Mouse (Mus musculus): ENCODE data around the gene Abr. TPM values are rescaled to one million over a fixed set of nuclear protein-coding genes. Genes with fewer than 3 reads are reported as not detected.

The Abr gene
- total RNA-seq, 2 experiments from 2014 or later, result 7.5 to 15.8 TPM

DNA sequence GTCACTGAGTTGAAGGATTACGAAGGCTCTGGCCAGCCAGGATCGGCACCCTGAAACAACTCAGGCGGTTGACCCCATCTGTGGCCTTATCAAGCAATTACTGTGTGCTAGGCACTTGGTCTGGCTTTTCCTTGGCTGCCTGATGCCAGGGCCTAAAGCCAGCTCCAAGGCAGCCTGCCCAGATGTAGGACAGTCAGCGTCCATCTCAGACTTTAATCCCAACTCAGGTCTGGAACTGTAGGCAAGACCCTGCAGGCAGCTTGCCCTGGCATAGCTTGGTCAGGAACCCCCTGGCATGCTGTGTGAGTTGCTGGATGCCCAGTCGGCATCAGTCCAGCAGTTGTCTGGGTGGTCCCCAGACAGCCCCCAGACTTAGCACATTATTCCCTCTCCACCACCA is 186.1 kb downstream of the Abr start:
- no peak for ATAC-seq (replicated peaks; ENCODE audit: low FRiP score, poor library complexity, severe bottlenecking)

DNA sequence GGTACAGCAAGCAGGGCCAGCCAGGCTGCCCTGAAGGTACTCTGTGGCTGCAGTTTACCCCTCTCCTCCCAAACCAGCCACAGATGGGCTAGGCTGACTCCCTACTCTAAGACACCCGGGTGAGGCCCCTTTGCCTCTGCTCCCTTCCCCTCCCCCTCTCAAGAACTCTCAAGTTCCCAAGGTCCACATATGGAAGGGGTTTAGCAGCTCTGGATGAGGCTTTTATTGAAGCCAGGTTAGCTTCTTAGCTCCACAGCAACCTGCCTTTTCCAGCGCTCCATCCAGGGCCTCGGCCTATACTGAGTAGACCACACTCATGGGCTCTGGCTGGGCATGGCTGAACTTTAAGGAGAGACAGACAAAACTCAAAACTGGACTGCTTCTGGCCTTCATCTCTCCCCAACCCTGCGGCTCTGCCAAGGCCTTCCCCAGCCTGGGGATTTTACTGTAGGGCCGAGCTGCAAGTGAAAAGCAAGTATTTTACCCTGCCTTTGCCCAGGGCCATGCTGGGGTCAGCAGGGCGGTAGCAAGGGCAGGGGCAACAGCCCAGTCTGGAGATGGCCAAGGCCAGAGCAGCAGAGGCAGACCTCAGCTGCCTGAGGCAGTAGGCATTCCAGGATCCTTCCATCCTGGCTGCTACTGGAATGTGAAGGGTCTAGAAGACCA is 192.0 kb downstream of the Abr start:
- no peak for ATAC-seq (replicated peaks; ENCODE audit: low FRiP score, poor library complexity, severe bottlenecking)

DNA sequence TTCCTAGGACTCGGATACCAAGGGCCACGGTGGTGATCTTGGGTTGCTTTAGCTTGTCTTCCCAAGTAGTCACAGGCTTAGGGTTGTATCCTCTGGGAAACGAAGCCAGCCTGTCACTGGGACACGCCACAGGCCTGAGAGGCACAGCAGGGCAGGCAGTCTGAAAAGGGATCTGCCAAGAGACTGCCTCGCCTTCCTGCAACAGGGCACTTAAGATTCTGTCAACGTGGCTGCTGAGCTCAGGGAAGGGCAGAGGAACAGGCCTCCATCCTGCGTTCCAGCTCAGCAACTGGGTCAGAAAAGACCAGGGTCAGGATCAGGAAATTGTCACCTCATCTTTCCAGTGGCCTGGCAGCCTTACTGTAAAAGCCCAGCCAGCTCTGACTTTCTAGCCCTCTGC is 192.6 kb downstream of the Abr start:
- no peak for ATAC-seq (replicated peaks; ENCODE audit: low FRiP score, poor library complexity, severe bottlenecking)

DNA sequence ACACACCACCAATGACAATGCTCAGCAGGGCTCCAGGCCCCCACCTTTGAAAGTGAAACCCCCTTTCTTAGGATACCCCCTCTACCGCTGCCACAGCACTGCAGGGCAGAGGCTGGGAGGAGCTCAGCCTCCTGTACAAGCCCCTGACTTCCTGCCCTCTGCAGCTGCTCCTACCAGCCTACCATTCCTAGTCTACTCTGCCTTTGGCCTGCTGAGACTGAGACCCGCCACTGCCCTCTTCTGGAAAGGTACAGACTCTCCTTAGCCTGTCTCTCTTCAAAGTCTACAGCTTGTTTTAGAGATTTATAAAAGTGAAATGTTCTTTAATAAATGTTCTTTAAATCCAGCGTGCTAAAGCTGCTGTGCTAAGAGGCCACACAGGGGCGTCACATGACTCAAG is 193.1 kb downstream of the Abr start:
- ATAC-seq (replicated peaks; ENCODE audit: low FRiP score, poor library complexity, severe bottlenecking), result no peak

DNA sequence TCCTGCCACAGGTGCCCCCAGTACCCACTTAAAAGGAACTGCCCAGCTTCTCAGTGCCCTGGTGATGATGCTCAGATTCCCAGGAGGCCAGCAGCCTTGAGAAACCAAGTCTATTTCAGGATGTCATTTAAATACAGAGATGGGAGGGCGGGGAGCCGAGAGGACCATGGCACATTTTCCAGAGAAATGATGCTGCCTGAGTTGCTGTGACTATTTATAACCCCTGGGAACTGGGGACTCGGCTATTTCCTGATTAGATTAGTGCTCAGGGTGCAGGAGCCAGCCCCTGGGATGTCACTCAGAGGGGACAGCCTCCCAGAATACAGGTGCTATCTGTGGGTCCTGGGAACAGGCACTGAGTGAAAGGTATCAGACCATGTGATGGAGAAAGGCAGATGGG is 194.3 kb downstream of the Abr start:
- ATAC-seq (replicated peaks; ENCODE audit: low FRiP score, poor library complexity, severe bottlenecking), result no peak

DNA sequence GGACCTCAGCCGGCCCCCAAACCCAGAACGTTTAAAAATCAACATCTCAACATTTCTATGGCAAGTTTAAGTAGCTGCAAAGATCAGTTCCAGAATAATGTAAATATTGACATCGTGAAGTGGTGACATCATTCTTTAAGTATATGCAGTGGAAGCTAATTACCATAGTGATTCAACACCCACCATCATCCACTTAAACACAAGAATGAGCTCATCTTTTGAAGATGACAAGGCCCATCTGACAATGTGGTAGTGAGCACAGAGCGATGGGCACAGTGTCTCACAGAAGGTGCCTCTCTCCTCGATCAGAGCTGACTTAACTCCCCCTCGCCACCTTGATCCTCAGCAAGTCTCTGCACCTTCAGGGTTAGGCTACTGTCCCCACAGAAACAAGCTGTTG is 196.4 kb downstream of the Abr start:
- no peak for ATAC-seq (replicated peaks; ENCODE audit: low FRiP score, poor library complexity, severe bottlenecking)

DNA sequence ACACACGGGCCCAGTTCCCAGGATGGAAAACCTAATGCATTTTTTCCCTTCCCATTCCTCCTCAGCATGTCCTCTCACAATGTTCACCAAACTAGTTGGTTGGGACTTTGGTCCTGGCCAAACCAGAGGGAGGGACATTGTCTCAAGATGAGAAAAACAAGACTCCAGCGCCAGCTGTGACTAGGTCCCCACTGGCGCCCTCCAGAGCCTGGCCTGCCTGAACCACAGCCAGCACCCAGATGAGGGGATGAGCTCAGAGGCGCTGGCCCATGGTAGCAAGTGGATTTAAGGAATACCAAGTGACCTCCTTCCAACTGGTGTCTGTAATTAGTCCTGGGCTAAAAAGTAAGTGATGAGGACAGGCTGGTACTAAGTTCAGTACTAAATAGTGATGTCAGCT is 201.2 kb downstream of the Abr start:
- no peak for ATAC-seq (replicated peaks; ENCODE audit: low FRiP score, poor library complexity, severe bottlenecking)

DNA sequence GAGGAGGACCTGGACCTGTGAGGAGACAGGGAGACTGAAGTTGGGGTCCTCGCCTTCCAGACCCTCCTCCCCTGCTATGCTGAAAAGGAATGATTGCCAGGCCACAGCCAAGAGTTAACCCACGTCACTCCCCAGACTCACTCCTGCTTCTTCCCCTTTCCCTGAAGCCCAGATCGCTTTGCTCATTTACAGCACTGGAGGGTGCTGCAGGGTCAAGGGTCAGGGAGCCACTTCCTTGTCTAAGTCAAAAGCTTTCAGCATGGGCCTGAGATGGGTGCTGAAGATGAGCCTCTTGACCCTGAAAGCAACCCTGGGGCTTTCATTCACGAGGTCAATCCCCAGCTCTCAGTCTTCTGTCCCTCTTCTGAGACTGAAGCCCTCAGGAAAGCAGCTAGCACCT is 202.9 kb downstream of the Abr start:
- no peak for ATAC-seq (replicated peaks; ENCODE audit: low FRiP score, poor library complexity, severe bottlenecking)

DNA sequence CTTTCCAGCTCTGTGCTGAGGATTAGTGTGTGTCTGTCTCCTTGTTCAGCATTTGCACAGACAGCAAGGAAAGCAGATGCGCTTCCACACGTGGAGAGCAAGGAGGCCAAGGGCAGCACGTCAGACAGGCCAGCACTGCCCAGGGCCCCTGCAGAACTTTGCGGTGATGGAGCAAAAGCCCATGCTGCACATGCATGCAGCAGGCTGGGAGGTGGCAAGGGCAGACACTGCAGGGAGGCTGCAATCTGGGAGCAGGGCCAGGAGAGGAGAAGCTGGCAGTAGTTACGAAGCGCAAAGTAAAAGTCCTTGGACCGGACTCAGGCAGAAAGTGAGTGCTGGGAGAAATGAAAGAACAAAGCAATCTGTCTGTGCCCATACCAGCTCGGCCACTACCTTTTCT is 203.7 kb downstream of the Abr start:
- no peak for ATAC-seq (replicated peaks; ENCODE audit: low FRiP score, poor library complexity, severe bottlenecking)

DNA sequence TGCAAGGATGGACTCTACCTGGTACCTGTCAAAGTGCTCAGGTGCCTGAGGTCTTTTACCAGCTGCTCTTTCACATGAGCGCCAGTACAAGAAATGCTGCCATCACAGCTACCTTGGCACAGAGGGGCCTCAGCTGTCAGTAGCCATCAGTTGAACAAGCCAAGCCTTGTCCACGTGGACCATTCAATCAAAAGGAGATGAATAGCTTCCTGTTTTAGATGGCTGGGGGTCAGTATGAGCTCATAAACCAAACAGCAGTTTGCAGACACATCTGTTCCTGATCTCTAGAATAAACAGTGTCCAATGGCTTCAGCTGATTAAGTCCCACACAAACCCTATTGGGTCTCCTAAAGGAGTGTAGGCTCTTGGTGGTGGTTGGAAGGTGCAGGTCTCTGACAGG is 206.1 kb downstream of the Abr start:
- no peak for ATAC-seq (replicated peaks; ENCODE audit: low FRiP score, poor library complexity, severe bottlenecking)

DNA sequence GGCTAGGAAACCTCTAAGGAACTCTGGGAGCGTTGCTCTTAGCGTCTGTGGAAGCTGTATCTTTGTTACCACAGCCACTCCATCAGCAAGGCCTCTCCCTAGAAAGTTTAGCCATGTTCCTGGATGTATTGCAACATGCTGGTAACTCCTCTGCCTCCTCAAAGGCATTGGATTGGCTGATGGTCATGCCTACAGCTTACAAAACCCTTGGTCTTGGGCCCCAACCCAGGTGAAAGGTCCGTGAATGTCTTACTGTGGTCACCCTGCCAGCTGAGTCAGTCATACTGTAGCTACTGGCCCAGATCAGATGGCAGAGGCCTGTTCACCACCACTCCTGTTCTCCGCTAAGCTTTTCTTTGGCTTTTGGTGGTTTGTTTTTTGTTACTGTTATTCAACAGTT is 207.1 kb downstream of the Abr start:
- ATAC-seq (replicated peaks; ENCODE audit: low FRiP score, poor library complexity, severe bottlenecking), result no peak

DNA sequence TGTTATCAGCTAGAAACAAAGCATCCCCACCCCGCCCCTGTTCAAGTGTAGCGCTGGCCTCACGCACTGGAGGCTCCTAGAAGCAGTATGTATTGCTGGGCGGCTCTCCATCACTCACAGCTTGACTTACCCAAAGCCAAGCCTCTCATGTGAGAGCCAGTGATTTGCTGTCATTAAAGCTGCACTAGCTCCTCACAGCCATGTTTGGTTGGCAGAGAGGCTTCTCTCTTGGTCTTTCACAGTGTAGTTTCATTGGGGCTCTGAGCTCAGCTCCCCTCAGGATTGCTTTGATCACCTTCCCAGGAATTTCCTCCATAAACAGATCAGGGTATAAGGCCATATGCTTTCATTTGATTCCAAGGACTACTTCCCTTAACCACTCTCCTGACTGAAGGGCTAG is 208.9 kb downstream of the Abr start:
- no peak for ATAC-seq (replicated peaks; ENCODE audit: low FRiP score, poor library complexity, severe bottlenecking)

DNA sequence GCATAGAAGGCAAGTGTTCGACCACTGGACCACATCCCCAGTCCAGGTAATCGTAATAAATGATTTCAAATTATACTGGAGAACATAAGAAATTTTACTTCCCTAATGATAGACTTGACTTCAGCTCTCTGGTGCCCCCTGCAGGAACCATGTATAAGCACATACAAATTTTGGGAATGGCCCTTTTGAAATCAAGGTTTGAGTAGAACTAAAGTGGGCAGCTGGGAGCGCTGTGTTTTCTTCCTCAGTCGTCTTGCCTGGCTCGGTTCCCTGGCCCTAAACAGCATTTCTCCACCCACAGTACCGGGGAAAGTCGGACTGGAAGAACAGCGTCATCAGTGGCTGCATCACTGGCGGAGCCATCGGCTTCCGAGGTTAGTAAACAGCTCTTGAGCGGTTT is 211.3 kb downstream of the Abr start:
- no peak for ATAC-seq (replicated peaks; ENCODE audit: low FRiP score, poor library complexity, severe bottlenecking)

DNA sequence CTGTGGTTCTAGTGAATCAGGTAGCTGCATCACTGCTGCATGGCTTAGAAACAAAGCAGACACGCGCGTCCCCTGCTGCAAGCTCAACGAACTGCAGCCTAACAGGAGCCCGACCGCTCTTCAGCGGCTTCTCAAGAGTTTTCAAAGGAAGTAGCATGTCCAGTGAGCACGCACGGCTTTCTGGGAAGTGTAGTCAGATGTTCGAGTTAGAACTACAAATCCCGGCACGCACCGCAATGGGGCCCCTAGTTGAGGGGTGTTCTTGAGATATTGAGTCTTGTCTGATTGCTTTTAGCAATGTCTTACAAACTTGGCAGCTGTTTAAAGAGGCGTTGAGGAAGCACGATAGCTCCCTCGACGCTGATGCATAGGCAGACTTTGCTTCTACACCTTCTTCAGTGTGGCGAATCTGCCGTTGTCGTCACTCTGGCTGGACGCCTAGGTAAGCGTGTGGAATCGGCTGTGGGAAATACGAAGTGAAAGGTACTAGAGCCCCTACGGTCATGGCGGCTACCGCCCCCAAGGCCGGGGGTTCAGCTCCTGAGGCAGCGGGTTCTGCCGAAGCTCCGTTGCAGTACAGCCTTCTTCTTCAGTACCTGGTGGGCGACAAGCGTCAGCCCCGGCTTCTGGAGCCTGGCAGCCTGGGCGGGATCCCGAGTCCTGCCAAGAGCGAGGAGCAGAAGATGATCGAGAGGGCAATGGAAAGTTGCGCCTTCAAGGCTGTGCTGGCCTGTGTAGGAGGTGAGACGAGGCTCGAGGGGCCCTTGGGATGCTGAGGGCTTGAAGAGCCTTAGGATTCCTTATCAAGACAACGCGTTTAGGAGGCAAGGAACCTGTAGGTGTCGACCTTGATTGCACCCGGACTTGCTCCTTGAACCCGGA is 215.2 kb downstream of the Abr start, which contains the start of gene Timm22:
Gene Timm22, plus strand, starts transcription at position 251 of the 882 bp plus-strand sequence.
- ATAC-seq (replicated peaks; ENCODE audit: low FRiP score, poor library complexity, severe bottlenecking), result peak; percentile 96

DNA sequence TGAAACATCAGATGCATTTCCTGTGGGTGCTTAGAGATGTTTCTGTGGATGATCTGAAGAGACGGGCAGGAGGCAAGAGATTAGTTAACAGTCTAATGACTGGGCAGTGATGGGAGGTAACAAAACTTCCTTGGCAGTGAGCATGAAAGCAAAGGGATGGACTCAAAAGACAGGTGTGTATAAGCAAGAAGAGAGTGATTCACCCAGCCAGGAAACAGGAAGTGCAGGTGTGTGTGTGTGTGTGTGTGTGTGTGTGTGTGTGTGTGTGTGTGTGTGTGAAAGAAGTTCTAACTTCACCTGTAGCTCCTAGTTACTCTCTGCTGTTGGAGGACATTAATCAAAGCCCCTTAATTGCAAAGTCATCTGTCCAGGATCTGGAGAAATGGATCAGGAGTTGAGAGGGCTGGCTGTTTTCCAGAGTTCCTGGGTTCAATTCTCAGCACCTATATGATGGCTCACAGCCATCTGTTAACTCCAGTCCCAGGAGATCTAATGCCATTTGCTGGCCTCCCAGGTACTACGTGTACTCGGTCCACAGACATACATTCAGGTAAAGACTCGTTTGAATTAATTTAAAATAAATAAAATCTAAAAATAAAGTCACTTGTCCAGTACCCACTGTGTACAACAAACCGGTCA is 216.4 kb downstream of the Abr start:
- ATAC-seq (replicated peaks; ENCODE audit: low FRiP score, poor library complexity, severe bottlenecking), result no peak

DNA sequence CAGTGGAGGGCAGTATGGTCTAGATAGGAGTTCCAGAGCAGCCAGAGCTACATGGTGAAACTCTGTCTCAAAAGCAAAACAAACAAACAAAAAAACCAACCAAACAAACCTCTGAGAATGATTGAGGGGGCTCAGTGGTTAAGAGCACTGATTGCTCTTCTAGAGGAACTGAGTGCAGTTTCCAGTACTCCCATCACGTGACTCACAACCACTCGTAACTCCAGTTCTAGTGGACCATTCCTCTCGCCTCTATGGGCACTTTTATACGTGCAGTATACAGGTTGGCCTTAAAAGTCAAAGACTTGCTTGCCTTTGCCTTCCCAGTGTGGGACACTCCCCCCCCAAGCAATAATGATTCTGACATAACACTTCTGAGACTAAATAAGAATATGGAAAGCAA is 217.0 kb downstream of the Abr start:
- no peak for ATAC-seq (replicated peaks; ENCODE audit: low FRiP score, poor library complexity, severe bottlenecking)

DNA sequence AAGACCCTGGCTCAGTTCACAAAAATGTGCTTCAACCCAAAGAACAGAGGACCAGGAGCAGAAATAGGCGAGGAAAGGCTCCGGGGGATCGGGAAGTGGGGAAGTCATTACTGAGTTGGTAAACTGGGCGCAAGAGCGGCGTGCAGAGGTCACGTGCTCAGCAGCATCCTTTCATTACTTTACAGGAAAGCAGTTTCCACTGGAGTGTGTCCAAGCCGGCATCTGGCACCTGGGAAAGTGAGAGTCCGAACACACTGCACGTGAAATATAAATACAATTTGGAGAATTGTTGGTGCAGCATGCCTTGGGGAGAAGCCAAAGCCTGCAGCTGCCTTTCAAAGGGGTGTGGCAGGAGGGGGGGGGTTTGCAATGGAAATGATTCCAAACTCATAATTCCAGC is 220.7 kb downstream of the Abr start:
- ATAC-seq (replicated peaks; ENCODE audit: low FRiP score, poor library complexity, severe bottlenecking), result no peak

DNA sequence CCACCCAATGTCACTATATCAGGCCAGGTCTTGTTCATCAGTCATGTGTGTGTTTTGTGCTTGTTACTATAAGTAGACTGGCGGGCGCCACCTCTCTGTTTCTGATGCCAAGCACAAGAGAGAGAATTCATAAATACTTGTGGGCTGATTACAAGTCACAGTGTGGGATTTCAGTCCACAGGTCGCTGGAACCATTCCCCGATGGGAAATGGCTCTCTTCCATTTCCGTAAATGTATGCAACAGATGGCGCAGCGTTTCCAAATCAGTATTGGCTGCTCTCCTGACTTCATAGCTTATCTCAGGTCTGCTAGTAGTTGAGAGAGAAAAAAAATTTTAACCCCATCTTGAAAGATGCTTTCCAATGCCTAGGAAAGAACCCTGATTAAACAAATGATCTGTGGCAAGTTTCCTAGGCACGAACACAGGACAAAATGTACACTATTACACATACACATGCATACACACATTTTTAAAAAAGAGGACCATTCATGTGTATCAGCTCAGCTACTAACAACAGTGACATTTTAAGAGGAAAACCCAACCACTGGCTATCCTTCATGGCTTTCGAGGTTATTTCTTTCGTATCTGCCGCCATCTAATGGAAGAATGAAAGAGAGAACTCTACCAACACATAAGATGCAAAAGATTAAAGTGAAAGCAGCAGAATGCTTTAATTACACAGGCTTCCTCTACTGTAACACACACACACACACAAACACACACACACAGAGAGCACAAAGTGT is 222.4 kb downstream of the Abr start:
- ATAC-seq (replicated peaks; ENCODE audit: low FRiP score, poor library complexity, severe bottlenecking), result peak; percentile 19; the same call in 1 of the 2 replicates

DNA sequence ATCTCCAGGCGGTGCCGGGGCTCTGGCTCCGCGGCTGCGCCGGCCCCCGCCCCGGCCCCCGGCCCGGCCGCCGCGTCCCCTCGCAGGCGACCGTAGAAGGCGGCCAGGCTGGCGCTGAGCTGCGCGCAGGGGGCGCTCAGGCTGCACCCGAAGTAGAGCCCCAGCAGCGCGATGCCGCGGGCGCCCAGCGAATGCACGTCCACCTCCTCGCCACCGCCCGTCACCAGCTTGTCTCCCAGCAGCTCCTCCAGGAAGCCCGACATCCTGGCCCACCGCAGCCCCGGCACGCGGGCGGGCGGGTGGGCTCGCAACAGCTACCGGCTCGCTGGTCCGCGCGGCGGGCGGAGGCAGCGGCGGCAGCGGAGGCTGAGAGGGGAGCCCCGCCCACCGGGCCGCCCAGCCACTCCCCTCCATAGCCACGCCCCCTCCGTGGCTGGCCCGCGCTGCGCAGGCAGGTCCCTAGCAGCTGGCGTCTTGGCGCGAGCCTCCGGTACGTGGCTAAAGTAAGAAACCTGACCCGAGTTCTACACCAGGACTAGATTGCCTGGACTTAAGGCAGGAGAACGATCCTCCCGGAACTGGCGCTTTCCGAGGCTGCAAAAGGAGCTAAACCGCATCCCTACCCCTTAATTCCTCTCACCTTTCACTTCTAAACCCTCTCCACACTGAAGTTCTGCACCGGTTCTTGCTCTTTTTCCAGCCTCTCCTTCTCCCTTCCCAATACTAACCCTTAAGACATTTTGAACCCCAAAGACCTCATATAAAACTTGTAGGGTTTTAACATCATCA is 223.1 kb downstream of the Abr start, which contains the start of gene Nxn:
Gene Nxn, minus strand, starts transcription at position 343 of the 789 bp plus-strand sequence.
- ATAC-seq (replicated peaks; ENCODE audit: low FRiP score, poor library complexity, severe bottlenecking), result peak; percentile 97
